ENCODE assay signal across 30 mouse cellular contexts in genomic region chr9:123132994-123133393, GRCm38 (mm10). TPM values are rescaled to one million over a fixed set of nuclear protein-coding genes. Genes with fewer than 3 reads are reported as not detected.
"Had no signal": no experiment of that assay in that cellular context is flagged by ENCODE, and none has a peak within 500 bp of the region (broad histone marks: within the 10 kb centered on the region; RNA-seq: fewer than 3 reads in every experiment).

No protein-coding gene starts in this region.

- ATAC-seq: forebrain, embryonic 13.5 days; forebrain, embryonic 14.5 days; forebrain, embryonic 15.5 days; forebrain, embryonic 16.5 days; forebrain, postnatal 0 days had no signal

- H3K9me3 ChIP-seq: embryonic facial prominence, embryonic 10.5 days; embryonic facial prominence, embryonic 12.5 days; embryonic facial prominence, embryonic 13.5 days; embryonic facial prominence, embryonic 15.5 days; forebrain, embryonic 10.5 days; forebrain, embryonic 12.5 days; forebrain, embryonic 13.5 days; forebrain, embryonic 15.5 days had no signal

- H3K4me1 ChIP-seq: embryonic facial prominence, embryonic 10.5 days; embryonic facial prominence, embryonic 12.5 days; embryonic facial prominence, embryonic 13.5 days; forebrain, embryonic 10.5 days; forebrain, embryonic 12.5 days; forebrain, embryonic 13.5 days; forebrain, embryonic 15.5 days had no signal

- H3K4me3 ChIP-seq: embryonic facial prominence, embryonic 10.5 days; embryonic facial prominence, embryonic 12.5 days; embryonic facial prominence, embryonic 13.5 days; embryonic facial prominence, embryonic 15.5 days; erythroblast, embryonic 14.5 days; forebrain, embryonic 10.5 days; forebrain, embryonic 12.5 days; forebrain, embryonic 13.5 days; forebrain, embryonic 15.5 days; gastrocnemius, adult 2 months; heart, adult 2 months had no signal

- DNase-seq: cerebellum, adult 2 months; cerebellum, adult 8-10 months; cerebellum, adult 9-10 months; cerebellum, adult 9-11 months; cerebellum, postnatal 10 days; cerebellum, postnatal 14 days; cerebellum, postnatal 25 days; cerebellum, postnatal 36 days; embryo, embryonic 11 days; forebrain, postnatal 0 days; gastrocnemius, adult 2 months; gastrocnemius, postnatal 10 days; gastrocnemius, postnatal 14 days; gastrocnemius, postnatal 25 days; gastrocnemius, postnatal 36 days; heart, adult 18-20 months; heart, adult 2 months had no signal

- H3K27ac ChIP-seq: embryonic facial prominence, embryonic 10.5 days; embryonic facial prominence, embryonic 12.5 days; embryonic facial prominence, embryonic 13.5 days; embryonic facial prominence, embryonic 15.5 days; forebrain, embryonic 10.5 days; forebrain, embryonic 12.5 days; forebrain, embryonic 13.5 days; forebrain, embryonic 15.5 days; gastrocnemius, adult 2 months; heart, adult 2 months had no signal

- H3K27me3 ChIP-seq: embryonic facial prominence, embryonic 12.5 days; embryonic facial prominence, embryonic 13.5 days; embryonic facial prominence, embryonic 15.5 days; forebrain, embryonic 12.5 days; forebrain, embryonic 13.5 days; forebrain, embryonic 15.5 days had no signal

- H3K4me2 ChIP-seq: embryonic facial prominence, embryonic 12.5 days; embryonic facial prominence, embryonic 13.5 days; embryonic facial prominence, embryonic 15.5 days; forebrain, embryonic 12.5 days; forebrain, embryonic 13.5 days; forebrain, embryonic 15.5 days had no signal

- H3K9ac ChIP-seq: embryonic facial prominence, embryonic 12.5 days; embryonic facial prominence, embryonic 13.5 days; embryonic facial prominence, embryonic 15.5 days; forebrain, embryonic 12.5 days; forebrain, embryonic 13.5 days; forebrain, embryonic 15.5 days; forebrain, postnatal 0 days had no signal

RNA-seq across cellular contexts. Expression of gene Clec3b, which starts 17.8 kb away (rescaled TPM):
- polyA plus RNA-seq: embryonic facial prominence, embryonic 10.5 days; embryonic facial prominence, embryonic 11.5 days; erythroblast, embryonic 14.5 days; forebrain, embryonic 10.5 days; forebrain, embryonic 11.5 days had no signal
